Mouse (Mus musculus) heart, adult 2 months (tissue): ENCODE results near the gene Plekha6.

Experiments used
- CTCF ChIP-seq: fragments of 200-600 bp; IDR thresholded peaks from 2 replicates; pipeline ENCODE4 v1.8.1; 2022; ENCODE audit warnings: antibody characterized with exemption, mild to moderate bottlenecking, moderate library complexity
- EP300 ChIP-seq: fragments of 200-500 bp; IDR thresholded peaks from 2 replicates; pipeline ENCODE4 v1.6.1; 2011; ENCODE audit warnings: low read depth, low read length, control low read depth; ENCODE audit not compliant: insufficient read depth
- POLR2A ChIP-seq: fragments of 200-500 bp; IDR thresholded peaks from 2 replicates; pipeline ENCODE4 v1.6.1; 2011; ENCODE audit warnings: mild to moderate bottlenecking, low read depth, low read length, control low read depth; ENCODE audit not compliant: insufficient read depth

GRCm38 (mm10) chr1:133132388-133133326 is 31.4 kb upstream of the Plekha6 start:
- TF ChIP-seq CTCF (no peak), POLR2A (no peak), EP300 (no peak)
